Comparison of ENCODE assay signal across 21 mouse cellular contexts in the genomic region with DNA sequence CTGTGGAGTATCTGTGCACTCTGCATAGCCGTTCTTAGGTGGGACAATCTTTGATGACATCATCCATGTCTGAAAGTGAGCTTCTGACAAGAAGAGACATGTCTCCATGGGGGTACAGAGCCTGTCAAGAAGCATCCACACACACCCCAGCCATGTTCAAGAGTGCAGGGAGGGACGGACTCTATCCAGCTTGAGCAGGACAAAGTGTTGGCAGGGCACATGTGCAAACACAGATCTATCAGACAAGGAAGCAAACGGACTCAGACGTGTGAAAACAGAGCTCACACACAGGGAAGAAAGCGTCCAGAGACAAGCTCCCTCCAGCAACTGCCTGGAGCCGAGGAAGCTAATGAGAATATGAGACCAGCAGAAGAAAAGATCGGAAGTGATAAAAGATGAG. TPM values are rescaled to one million over a fixed set of nuclear protein-coding genes. Genes with fewer than 3 reads are reported as not detected.
DNase-seq lines count a peak whose midpoint lies in the region; ATAC-seq and TF ChIP-seq lines count a peak whose summit lies in the region.
"Had no signal": no experiment of that assay in that cellular context is flagged by ENCODE, and none has a peak within 500 bp of the region (broad histone marks: within the 10 kb centered on the region; RNA-seq: fewer than 3 reads in every experiment).

No protein-coding gene starts in this region.

- 37% methylated on average over 7 of the region's 7 CpGs for WGBS in heart, embryonic 12.5 days
- 49% methylated on average over 7 of the region's 7 CpGs for WGBS in hindbrain, embryonic 16.5 days
- 61% methylated on average over 7 of the region's 7 CpGs for WGBS in hindbrain, embryonic 12.5 days
- 36% methylated on average over 7 of the region's 7 CpGs for WGBS in midbrain, embryonic 15.5 days
- WGBS in midbrain, embryonic 16.5 days = 41% methylated on average over 7 of the region's 7 CpGs
- 33% methylated on average over 7 of the region's 7 CpGs for WGBS in stomach, postnatal 0 days

- no peak for ATAC-seq in heart, embryonic 12.5 days (ENCODE audit: insufficient number of reproducible peaks, low FRiP score)
- 0 out of 2 replicates have a peak, but pooled peaks have one; percentile 18 for ATAC-seq in hindbrain, embryonic 16.5 days
- no peak for ATAC-seq in hindbrain, embryonic 12.5 days (ENCODE audit: low FRiP score)
- peak; percentile 56 for ATAC-seq in midbrain, embryonic 15.5 days (replicated peaks)
- ATAC-seq in midbrain, embryonic 16.5 days = no peak
- ATAC-seq in stomach, postnatal 0 days (ENCODE audit: low FRiP score, low TSS enrichment) = 0 out of 2 replicates have a peak, but pooled peaks have one; percentile 42
- ATAC-seq: intestine, embryonic 16.5 days; Patski had no signal

- H3K9ac ChIP-seq in heart, embryonic 12.5 days = no peak overlapping the region
- no peak overlapping the region for H3K9ac ChIP-seq in hindbrain, embryonic 16.5 days (ENCODE audit: low read depth, low read length)
- H3K9ac ChIP-seq in hindbrain, embryonic 12.5 days = no peak overlapping the region
- H3K9ac ChIP-seq in midbrain, embryonic 15.5 days = no peak overlapping the region
- H3K9ac ChIP-seq in midbrain, embryonic 16.5 days (ENCODE audit: low read depth, low read length) = no peak overlapping the region
- H3K9ac ChIP-seq in stomach, postnatal 0 days (ENCODE audit: low read length) = no peak overlapping the region
- H3K9ac ChIP-seq: embryonic facial prominence, embryonic 13.5 days had no signal

- peak; percentile 8 for DNase-seq in heart, adult 11 months
- DNase-seq in stomach, postnatal 0 days (ENCODE audit: low spot score) = no peak
- no peak for DNase-seq in gastrocnemius, adult 8-10 months (ENCODE audit: low spot score in 2 of 2)
- DNase-seq: adrenal gland, adult 2 months; cerebellum, adult 2 months; cerebellum, postnatal 25 days; gastrocnemius, postnatal 14 days; heart, adult 18-20 months; heart, postnatal 10 days; kidney, adult 9 months; kidney, postnatal 14 days; layer of hippocampus, postnatal 36 days; lung, postnatal 14 days had no signal

- no peak overlapping the region for H3K27ac ChIP-seq in heart, embryonic 12.5 days (ENCODE audit: poor library complexity, severe bottlenecking)
- no peak overlapping the region for H3K27ac ChIP-seq in hindbrain, embryonic 16.5 days (ENCODE audit: low read depth, low read length)
- no peak overlapping the region for H3K27ac ChIP-seq in hindbrain, embryonic 12.5 days
- no peak overlapping the region for H3K27ac ChIP-seq in midbrain, embryonic 15.5 days
- H3K27ac ChIP-seq in midbrain, embryonic 16.5 days (ENCODE audit: low read length) = no peak overlapping the region
- no peak overlapping the region for H3K27ac ChIP-seq in stomach, postnatal 0 days (replicated peaks)
- H3K27ac ChIP-seq: embryonic facial prominence, embryonic 13.5 days had no signal

- no peak overlapping the region for H3K4me2 ChIP-seq in heart, embryonic 12.5 days
- H3K4me2 ChIP-seq in hindbrain, embryonic 16.5 days (ENCODE audit: low read length) = no peak overlapping the region
- H3K4me2 ChIP-seq in hindbrain, embryonic 12.5 days (replicated peaks) = no peak overlapping the region
- no peak overlapping the region for H3K4me2 ChIP-seq in midbrain, embryonic 15.5 days
- no peak overlapping the region for H3K4me2 ChIP-seq in midbrain, embryonic 16.5 days (ENCODE audit: low read length)
- no peak overlapping the region for H3K4me2 ChIP-seq in stomach, postnatal 0 days (replicated peaks; ENCODE audit: low read depth)
- H3K4me2 ChIP-seq: embryonic facial prominence, embryonic 13.5 days had no signal

- no peak for TF ChIP-seq CTCF in stomach, postnatal 0 days (IDR thresholded peaks at IDR 0.05; ENCODE audit: low read depth)

- H3K9me3 ChIP-seq in heart, embryonic 12.5 days (replicated peaks) = no peaks in the 10 kb centered on the region
- no peaks in the 10 kb centered on the region; the same call in 1 of the 2 replicates for H3K9me3 ChIP-seq in hindbrain, embryonic 16.5 days (ENCODE audit: control insufficient read depth, low read length)
- no peaks in the 10 kb centered on the region; the same call in 1 of the 2 replicates for H3K9me3 ChIP-seq in hindbrain, embryonic 12.5 days (replicated peaks)
- no peaks in the 10 kb centered on the region for H3K9me3 ChIP-seq in midbrain, embryonic 15.5 days
- no peaks in the 10 kb centered on the region for H3K9me3 ChIP-seq in midbrain, embryonic 16.5 days (replicated peaks; ENCODE audit: control insufficient read depth, low read length, poor library complexity, severe bottlenecking)
- H3K9me3 ChIP-seq in stomach, postnatal 0 days (ENCODE audit: control insufficient read depth, low read length) = no peaks in the 10 kb centered on the region
- H3K9me3 ChIP-seq: embryonic facial prominence, embryonic 13.5 days had no signal

- TF ChIP-seq EP300 in stomach, postnatal 0 days (optimal IDR thresholded peaks at IDR 0.05) = no peak

- no peaks in the 10 kb centered on the region; the same call in 1 of the 2 replicates for H3K4me1 ChIP-seq in heart, embryonic 12.5 days (replicated peaks)
- H3K4me1 ChIP-seq in hindbrain, embryonic 16.5 days (ENCODE audit: control insufficient read depth, insufficient read depth, low read depth, low read length) = peaks cover 3% of the 10 kb centered on the region; the same call in 1 of the 2 replicates
- peaks cover 8% of the 10 kb centered on the region; the same call in 1 of the 2 replicates for H3K4me1 ChIP-seq in hindbrain, embryonic 12.5 days
- H3K4me1 ChIP-seq in midbrain, embryonic 15.5 days = peaks cover 17% of the 10 kb centered on the region
- peaks cover 14% of the 10 kb centered on the region for H3K4me1 ChIP-seq in midbrain, embryonic 16.5 days (ENCODE audit: control insufficient read depth, insufficient read depth, low read length)
- H3K4me1 ChIP-seq in stomach, postnatal 0 days (replicated peaks; ENCODE audit: control insufficient read depth, insufficient read depth) = no peaks in the 10 kb centered on the region
- H3K4me1 ChIP-seq: embryonic facial prominence, embryonic 13.5 days had no signal

- H3K36me3 ChIP-seq in heart, embryonic 12.5 days = no peaks in the 10 kb centered on the region
- H3K36me3 ChIP-seq in hindbrain, embryonic 16.5 days (ENCODE audit: control insufficient read depth, insufficient read depth, low read length) = no peaks in the 10 kb centered on the region
- no peaks in the 10 kb centered on the region for H3K36me3 ChIP-seq in hindbrain, embryonic 12.5 days
- H3K36me3 ChIP-seq in midbrain, embryonic 15.5 days (replicated peaks) = no peaks in the 10 kb centered on the region
- no peaks in the 10 kb centered on the region for H3K36me3 ChIP-seq in midbrain, embryonic 16.5 days (ENCODE audit: control insufficient read depth, insufficient read depth, low read length)
- H3K36me3 ChIP-seq in stomach, postnatal 0 days (ENCODE audit: control insufficient read depth, insufficient read depth, low read length) = no peaks in the 10 kb centered on the region
- H3K36me3 ChIP-seq: embryonic facial prominence, embryonic 13.5 days had no signal

- no peak overlapping the region for H3K4me3 ChIP-seq in heart, embryonic 12.5 days
- H3K4me3 ChIP-seq in hindbrain, embryonic 16.5 days (ENCODE audit: low read length) = no peak overlapping the region
- no peak overlapping the region for H3K4me3 ChIP-seq in hindbrain, embryonic 12.5 days
- H3K4me3 ChIP-seq in midbrain, embryonic 15.5 days = no peak overlapping the region
- H3K4me3 ChIP-seq in midbrain, embryonic 16.5 days (ENCODE audit: low read depth, low read length) = no peak overlapping the region
- H3K4me3 ChIP-seq in stomach, postnatal 0 days (ENCODE audit: low read depth, low read length) = no peak overlapping the region
- H3K4me3 ChIP-seq: embryonic facial prominence, embryonic 13.5 days had no signal

- no peaks in the 10 kb centered on the region for H3K27me3 ChIP-seq in heart, embryonic 12.5 days (replicated peaks)
- H3K27me3 ChIP-seq in hindbrain, embryonic 16.5 days (replicated peaks; ENCODE audit: control insufficient read depth, insufficient read depth, low read length) = no peaks in the 10 kb centered on the region
- H3K27me3 ChIP-seq in hindbrain, embryonic 12.5 days = no peaks in the 10 kb centered on the region
- no peaks in the 10 kb centered on the region for H3K27me3 ChIP-seq in midbrain, embryonic 15.5 days (replicated peaks)
- H3K27me3 ChIP-seq in midbrain, embryonic 16.5 days (ENCODE audit: control insufficient read depth, insufficient read depth, low read depth, low read length) = no peaks in the 10 kb centered on the region
- no peaks in the 10 kb centered on the region for H3K27me3 ChIP-seq in stomach, postnatal 0 days (ENCODE audit: control insufficient read depth, insufficient read depth, low read length)
- H3K27me3 ChIP-seq: embryonic facial prominence, embryonic 13.5 days; Patski had no signal

RNA-seq across cellular contexts. Expression of gene Nsmce3, which starts 43.9 kb away (rescaled TPM):
- 8.9 and 9.2 TPM in 2 replicates for polyA plus RNA-seq in heart, embryonic 12.5 days (2016; fragmentation: Nextera tagmentation; extraction: Ambion mirVana)
- polyA plus RNA-seq in hindbrain, embryonic 16.5 days (2015; fragmentation: Nextera tagmentation; extraction: Ambion mirVana) = 10.2 and 10.9 TPM in 2 replicates
- 10.9 and 11.1 TPM in 2 replicates for polyA plus RNA-seq in hindbrain, embryonic 12.5 days (2016; fragmentation: Nextera tagmentation; extraction: Ambion mirVana)
- 10.1 and 10.5 TPM in 2 replicates for polyA plus RNA-seq in midbrain, embryonic 15.5 days (2015; fragmentation: Nextera tagmentation; extraction: Ambion mirVana)
- polyA plus RNA-seq in midbrain, embryonic 16.5 days (2015; fragmentation: Nextera tagmentation; extraction: Ambion mirVana) = 10.3 and 11.5 TPM in 2 replicates
- 8.4 TPM in 2 replicates for polyA plus RNA-seq in stomach, postnatal 0 days (2015; fragmentation: Nextera tagmentation; extraction: Ambion mirVana)
- 1 to 10 TPM; 2.3 to 2.9 (median 2.6) TPM for total RNA-seq in gastrocnemius, adult 8-10 months (2022)

Comparison
In these comparisons a context has a peak if more than half of its experiments do, and no peak if none do; other contexts are left out.
1. ATAC-seq: peak in hindbrain, embryonic 16.5 days (single experiment), midbrain, embryonic 15.5 days (single experiment) and stomach, postnatal 0 days (single experiment); none in heart, embryonic 12.5 days (single experiment), hindbrain, embryonic 12.5 days (single experiment) and midbrain, embryonic 16.5 days (single experiment).